Mouse (Mus musculus) kidney, postnatal 36 days (tissue): Measurements from ENCODE around the gene Gm38394.
A peak's percentile ranks its signal among the peaks of the same experiment; 100 is the strongest.

Source experiments
- DNase-seq, 2 experiments: peaks; one replicate each; pipeline ENCODE4 v3.0.0; 2021 to 2022; ENCODE audit warnings: mixed read lengths in 2 of 2

The Gm38394 gene

GRCm38 (mm10) chr1:133662941-133663340, 1.8 kb upstream of the Gm38394 start:
- no peak for DNase-seq

- peak; percentile 82 to 89 for DNase-seq
Measured at GRCm38 (mm10) chr1:133660466-133661202, 484 bp downstream of the Gm38394 start, which contains the start of gene Zbed6. Gene Zbed6 (minus strand): TSS chr1:133660885.

- DNase-seq, result peak in 1 of 2 experiments; percentile 10
Measured at GRCm38 (mm10) chr1:133658878-133659277, 2.2 kb downstream of the Gm38394 start.

GRCm38 (mm10) chr1:133656811-133657210, 4.3 kb downstream of the Gm38394 start:
- DNase-seq, result no peak

- no peak for DNase-seq
Measured at GRCm38 (mm10) chr1:133653033-133653432, 8.1 kb downstream of the Gm38394 start.

- no peak for DNase-seq
Measured at GRCm38 (mm10) chr1:133650288-133651055, 10.6 kb downstream of the Gm38394 start.

- DNase-seq, result no peak
Measured at GRCm38 (mm10) chr1:133645652-133646051, 15.5 kb downstream of the Gm38394 start.

- no peak for DNase-seq
Measured at GRCm38 (mm10) chr1:133641163-133641562, 20.0 kb downstream of the Gm38394 start.

- DNase-seq, result no peak
Measured at GRCm38 (mm10) chr1:133638517-133638916, 22.6 kb downstream of the Gm38394 start.

- peak in 1 of 2 experiments; percentile 27 for DNase-seq
Measured at GRCm38 (mm10) chr1:133632168-133632567, 28.9 kb downstream of the Gm38394 start.

- no peak for DNase-seq
Measured at GRCm38 (mm10) chr1:133625052-133625451, 36.1 kb downstream of the Gm38394 start.

- peak in 1 of 2 experiments; percentile 32 for DNase-seq
Measured at GRCm38 (mm10) chr1:133618311-133618710, 42.8 kb downstream of the Gm38394 start.

- no peak for DNase-seq
Measured at GRCm38 (mm10) chr1:133617908-133618307, 43.2 kb downstream of the Gm38394 start.

- DNase-seq, result peak in 1 of 2 experiments; percentile 17
Measured at GRCm38 (mm10) chr1:133613817-133614216, 47.3 kb downstream of the Gm38394 start.

GRCm38 (mm10) chr1:133611436-133611835, 49.7 kb downstream of the Gm38394 start:
- DNase-seq, result peak; percentile 17 to 18

- no peak for DNase-seq
Measured at GRCm38 (mm10) chr1:133610601-133611000, 50.5 kb downstream of the Gm38394 start.

- DNase-seq, result peak; percentile 97 to 98
Measured at GRCm38 (mm10) chr1:133609771-133610502, 51.2 kb downstream of the Gm38394 start, which contains the start of gene Snrpe. Gene Snrpe (minus strand): TSS chr1:133610291.

GRCm38 (mm10) chr1:133603174-133603573, 57.9 kb downstream of the Gm38394 start:
- DNase-seq, result no peak

GRCm38 (mm10) chr1:133596298-133597007, 64.7 kb downstream of the Gm38394 start:
- peak; percentile 16 to 35 for DNase-seq

GRCm38 (mm10) chr1:133585995-133586537, 75.1 kb downstream of the Gm38394 start:
- DNase-seq, result no peak

- DNase-seq, result no peak
Measured at GRCm38 (mm10) chr1:133571293-133571692, 89.8 kb downstream of the Gm38394 start.
